Mouse (Mus musculus) heart, adult 8-10 months (tissue): Measurements from ENCODE around the gene Ccer1. TPM values are rescaled to one million over a fixed set of nuclear protein-coding genes. Genes with fewer than 3 reads are reported as not detected.

Experiments used
- total RNA-seq, 4 experiments: library from RNA; stranded (reverse); gene quantifications; 2 replicates each; pipeline ENCODE4 v1.2.4; 2022

Gene Ccer1
- total RNA-seq, 4 experiments from 2014 or later: not detected

Other genes starting within 250 kb of the Ccer1 start
- gene Dcn, start 213.4 kb upstream of the Ccer1 start, total RNA-seq: 100 to 1,000 TPM; 297 to 374 (median 343) TPM
- 10 to 100 TPM; 35.0 to 49.0 (median 43.9) TPM for gene Lum, start 127.9 kb upstream of the Ccer1 start, total RNA-seq
- not detected for gene Kera, start 86.2 kb upstream of the Ccer1 start, total RNA-seq
- under 1 TPM; 0.24 to 0.55 (median 0.31) TPM for gene Epyc, start 49.0 kb upstream of the Ccer1 start, total RNA-seq
- not detected for gene C030005K15Rik, start 33.7 kb downstream of the Ccer1 start, total RNA-seq